Mouse (Mus musculus) G1E (cell line): ENCODE results near the gene Gsdma3. TPM values are rescaled to one million over a fixed set of nuclear protein-coding genes. Genes with fewer than 3 reads are reported as not detected.
"Not testable (repeated sequence)": the region's sequence is repeated elsewhere in the genome, so short reads cannot be mapped to it uniquely, and the experiment has no call there.

Experiments
- ATAC-seq: 2 replicates; pipeline ENCODE4 v1.8.0; 2016; ENCODE audit warnings: mild to moderate bottlenecking; ENCODE audit not compliant: insufficient number of reproducible peaks, poor library complexity, low FRiP score, severe bottlenecking; ENCODE audit errors: extremely low read depth
- DNase-seq: peaks from one replicate; pipeline ENCODE4 v3.0.0; 2012; ENCODE audit warnings: low spot score
- H3K27me3 ChIP-seq: 2 replicates; pipeline ENCODE4 v1.6.1; 2012; ENCODE audit warnings: mild to moderate bottlenecking, low read length, inconsistent platforms; ENCODE audit not compliant: insufficient read depth
- H3K36me3 ChIP-seq: replicated peaks from 2 replicates; pipeline ENCODE3; 2012; ENCODE audit warnings: mild to moderate bottlenecking, inconsistent platforms
- H3K4me1 ChIP-seq: 2 replicates; pipeline ENCODE4 v1.6.1; 2012; ENCODE audit warnings: low read depth, low read length, inconsistent platforms, mixed read lengths; ENCODE audit not compliant: insufficient read depth
- H3K4me3 ChIP-seq: 2 replicates; pipeline ENCODE4 v1.5.1; 2012; ENCODE audit warnings: low read depth, mild to moderate bottlenecking, inconsistent platforms, low read length, moderate library complexity, mixed read lengths
- H3K9me3 ChIP-seq: replicated peaks from 2 replicates; pipeline ENCODE4 v1.6.1; 2012; ENCODE audit warnings: inconsistent platforms
- CTCF ChIP-seq: IDR thresholded peaks from 2 replicates; pipeline ENCODE4 v1.5.1; 2012; ENCODE audit warnings: low read depth, low read length, inconsistent platforms, mixed read lengths
- GATA1 ChIP-seq: IDR thresholded peaks from 2 replicates; pipeline ENCODE4 v1.6.1; 2012; ENCODE audit warnings: borderline replicate concordance, low read length, inconsistent platforms, mixed read lengths
- GATA2 ChIP-seq: IDR thresholded peaks from 2 replicates; pipeline ENCODE4 v1.6.1; 2012; ENCODE audit warnings: low read depth, low read length, inconsistent platforms, borderline replicate concordance
- POLR2AphosphoS5 ChIP-seq: IDR thresholded peaks from 2 replicates; pipeline ENCODE4 v1.6.1; 2012; ENCODE audit warnings: low read depth, low read length, inconsistent platforms; ENCODE audit not compliant: insufficient replicate concordance
- TAL1 ChIP-seq: conservative IDR thresholded peaks from 2 replicates; pipeline ENCODE4 v1.6.1; 2012; ENCODE audit warnings: low read depth, low read length, inconsistent platforms, mixed read lengths
- polyA plus RNA-seq: library from polyadenylated mRNA; stranded (reverse); fragments of >175 nt; gene quantifications from 2 replicates; pipeline ENCODE4 v1.2.3, GENCODE M21; 2012
- total RNA-seq, 2 experiments: library from RNA; stranded (forward) in 1 of 2; stranded (reverse) in 1 of 2; fragments of 200-1000 nt in 1 of 2; fragments of >200 nt in 1 of 2; fragmentation: Nextera tagmentation in 1 of 2; gene quantifications; 2 replicates each; pipeline ENCODE4 v1.2.3; 2014 to 2017

The Gsdma3 gene
- total and polyA plus RNA-seq, 3 experiments = not detected

DNA sequence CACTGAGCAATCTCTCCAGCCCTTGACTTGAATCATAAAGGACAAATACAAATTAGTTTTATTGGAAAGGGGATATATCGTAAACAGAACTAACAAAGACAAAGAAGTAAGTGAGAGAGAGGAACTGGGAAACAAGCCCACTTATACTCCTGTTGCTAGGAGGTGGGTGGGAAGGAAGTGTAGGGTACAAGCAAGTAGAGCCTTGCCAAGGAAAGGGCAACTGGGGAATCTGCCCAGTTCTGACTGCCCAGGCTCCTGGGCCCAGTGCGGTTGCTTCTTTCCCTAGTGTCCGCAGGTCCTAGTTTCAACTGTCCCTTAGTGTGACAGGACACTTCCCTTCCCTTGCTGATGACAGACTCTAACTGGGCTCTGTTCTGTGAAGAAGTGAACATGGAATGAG, 2.5 kb downstream of the Gsdma3 start:
- H3K9me3 ChIP-seq = no peaks in the 10 kb centered on the region
- H3K27me3 ChIP-seq = peaks cover 31% of the 10 kb centered on the region
- TF ChIP-seq CTCF = no peak
- no peak overlapping the region for H3K4me3 ChIP-seq
- H3K36me3 ChIP-seq = no peaks in the 10 kb centered on the region
- DNase-seq (no peak), ATAC-seq (no peak)
- peaks cover 4% of the 10 kb centered on the region; the same call in 1 of the 2 replicates for H3K4me1 ChIP-seq

DNA sequence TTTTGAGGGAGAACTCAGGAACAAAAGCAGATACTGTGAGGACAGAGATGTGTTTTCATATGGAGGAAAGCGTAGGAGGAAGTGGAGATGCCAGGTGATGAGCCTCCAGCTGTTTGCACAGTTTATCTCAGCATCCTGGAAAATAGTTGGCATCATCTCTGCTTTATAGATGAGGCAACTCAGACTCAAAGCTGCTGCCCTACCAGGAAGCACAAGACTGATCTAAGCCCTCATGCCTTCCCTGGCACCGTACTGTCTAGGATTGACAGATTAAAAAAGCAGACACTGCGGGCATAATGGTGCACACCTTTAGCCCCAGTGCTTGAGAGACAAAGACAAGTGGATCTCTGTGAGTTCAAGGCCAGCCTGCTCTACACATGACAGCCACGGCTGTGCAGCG, 4.5 kb downstream of the Gsdma3 start:
- Histone ChIP-seq H3K4me1 (peaks cover 4% of the 10 kb centered on the region; the same call in 1 of the 2 replicates), H3K9me3 (no peaks in the 10 kb centered on the region), H3K4me3 (no peak overlapping the region), H3K27me3 (peaks cover 29% of the 10 kb centered on the region), H3K36me3 (no peaks in the 10 kb centered on the region)
- ATAC-seq (no peak), DNase-seq (no peak)
- TF ChIP-seq GATA2 (no peak), POLR2AphosphoS5 (no peak), TAL1 (no peak), CTCF (no peak), GATA1 (no peak)

DNA sequence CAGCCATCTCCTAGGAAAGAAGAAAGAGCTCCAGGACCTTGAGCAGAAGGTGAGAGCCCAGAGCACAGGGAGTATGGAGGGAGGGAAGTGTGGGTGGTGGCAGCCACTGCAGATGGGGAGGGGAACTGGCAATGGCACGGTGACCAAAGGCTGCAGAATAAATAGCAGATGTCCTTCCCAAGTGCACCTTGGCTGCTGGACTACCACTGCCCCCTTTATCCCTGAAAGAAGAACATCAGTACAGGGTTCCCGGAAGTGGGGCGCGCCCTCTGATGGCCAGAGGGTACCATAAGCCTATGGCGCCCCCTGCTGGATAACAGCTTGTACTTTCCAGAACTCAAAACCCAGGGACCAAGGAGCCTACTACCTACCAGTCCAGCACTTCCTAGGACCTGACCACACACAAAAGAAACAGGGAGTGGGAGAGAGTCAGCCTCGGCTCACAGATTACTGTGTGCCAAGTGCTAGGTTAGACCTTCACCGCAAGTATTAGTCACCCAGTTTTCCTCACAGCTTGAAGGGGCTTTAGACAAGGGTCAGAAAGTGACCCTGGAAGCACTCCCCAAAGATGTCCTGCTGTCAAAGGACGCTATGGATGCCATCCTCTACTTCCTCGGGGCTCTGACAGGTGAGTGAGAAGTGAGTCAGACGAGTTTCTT, 9.3 kb downstream of the Gsdma3 start:
- H3K27me3 ChIP-seq = peaks cover 17% of the 10 kb centered on the region
- not testable (repeated sequence) for DNase-seq, H3K9me3 ChIP-seq, H3K4me1 ChIP-seq, H3K4me3 ChIP-seq, H3K36me3 ChIP-seq
- ATAC-seq = 0 out of 2 replicates have a peak, but pooled peaks have one; percentile 49
- peak; percentile 16; the same call in 1 of the 2 replicates for TF ChIP-seq CTCF

DNA sequence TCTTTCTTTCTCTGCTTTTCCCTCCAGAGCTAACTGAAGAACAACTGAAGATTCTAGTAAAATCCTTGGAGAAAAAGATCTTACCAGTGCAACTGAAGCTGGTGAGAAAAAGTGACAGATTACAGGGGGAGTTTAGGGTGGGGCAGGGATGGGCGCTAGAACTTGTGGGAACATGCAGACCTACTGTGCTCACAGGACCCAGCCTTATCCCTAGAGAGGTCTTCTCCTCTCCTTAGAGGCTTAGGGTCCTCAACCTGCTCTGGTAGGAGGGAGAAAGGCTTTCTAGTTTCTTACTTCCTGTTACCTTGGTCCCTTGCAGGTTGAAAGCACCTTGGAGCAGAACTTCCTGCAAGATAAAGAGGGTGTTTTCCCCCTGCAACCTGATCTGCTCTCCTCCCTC, 11.3 kb downstream of the Gsdma3 start:
- ATAC-seq (no peak), DNase-seq (no peak)
- peaks cover 26% of the 10 kb centered on the region for H3K27me3 ChIP-seq
- H3K4me1 ChIP-seq = peaks cover 4% of the 10 kb centered on the region; the same call in 1 of the 2 replicates
- no peak overlapping the region for H3K4me3 ChIP-seq
- TF ChIP-seq CTCF (no peak), GATA2 (no peak), TAL1 (no peak), POLR2AphosphoS5 (no peak), GATA1 (no peak)
- H3K9me3 ChIP-seq = 0 out of 2 replicates have a peak, but pooled peaks cover 2% of the 10 kb centered on the region
- H3K36me3 ChIP-seq = no peaks in the 10 kb centered on the region

GRCm38 (mm10) chr11:98640091-98640490, 13.9 kb downstream of the Gsdma3 start:
- Histone ChIP-seq H3K36me3 (no peaks in the 10 kb centered on the region), H3K4me3 (no peak overlapping the region), H3K4me1 (peaks cover 4% of the 10 kb centered on the region; the same call in 1 of the 2 replicates), H3K27me3 (peaks cover 22% of the 10 kb centered on the region), H3K9me3 (0 out of 2 replicates have a peak, but pooled peaks cover 2% of the 10 kb centered on the region)
- no peak for TF ChIP-seq GATA1
- TF ChIP-seq CTCF = no peak
- no peak for TF ChIP-seq TAL1
- TF ChIP-seq POLR2AphosphoS5 = no peak
- TF ChIP-seq GATA2 = no peak
- DNase-seq = no peak
- no peak for ATAC-seq

- no peaks in the 10 kb centered on the region for H3K4me1 ChIP-seq
- H3K4me3 ChIP-seq = no peak overlapping the region
- ATAC-seq = no peak
- no peaks in the 10 kb centered on the region for H3K36me3 ChIP-seq
- H3K9me3 ChIP-seq = no peaks in the 10 kb centered on the region
- TF ChIP-seq TAL1 = no peak
- no peak for TF ChIP-seq CTCF
- no peak for TF ChIP-seq GATA1
- TF ChIP-seq POLR2AphosphoS5 = no peak
- TF ChIP-seq GATA2 = no peak
- H3K27me3 ChIP-seq = peaks cover 48% of the 10 kb centered on the region
- no peak for DNase-seq
Observed at GRCm38 (mm10) chr11:98644757-98645156, 18.6 kb downstream of the Gsdma3 start.
